Mouse (Mus musculus) spleen, postnatal 10 days (tissue): ENCODE results near the gene Rhoa.
"Not testable (repeated sequence)": the region's sequence is repeated elsewhere in the genome, so short reads cannot be mapped to it uniquely, and the experiment has no call there.

ENCODE experiments used
- DNase-seq, 2 experiments: peaks; one replicate each; pipeline ENCODE4 v3.0.0; 2021 to 2022; ENCODE audit warnings: low spot score in 2 of 2

Rhoa gene

GRCm38 (mm10) chr9:108287526-108288238, 18.2 kb upstream of the Rhoa start:
- DNase-seq, result not testable (repeated sequence)

- DNase-seq, result no peak
These were observed 16.6 kb upstream of the Rhoa start for GRCm38 (mm10) chr9:108289347-108289746.

GRCm38 (mm10) chr9:108290016-108290750, 15.7 kb upstream of the Rhoa start, which contains the start of gene Nicn1:
Nicn1 (plus strand) TSS chr9:108290429.
- peak; percentile 70 to 91 for DNase-seq

GRCm38 (mm10) chr9:108290773-108291172, 15.2 kb upstream of the Rhoa start:
- DNase-seq, result no peak

- DNase-seq, result no peak
These were observed 9.2 kb upstream of the Rhoa start, which contains the start of gene Amt for GRCm38 (mm10) chr9:108296453-108297355. Amt (plus strand) TSS chr9:108296853.

- no peak for DNase-seq
These were observed 4.1 kb upstream of the Rhoa start for GRCm38 (mm10) chr9:108301853-108302252.

GRCm38 (mm10) chr9:108304716-108305115, 1.2 kb upstream of the Rhoa start:
- no peak for DNase-seq

GRCm38 (mm10) chr9:108305170-108305569, 759 bp upstream of the Rhoa start:
- DNase-seq, result peak; percentile 41 to 42

- DNase-seq, result peak; percentile 89 to 91
These were observed 647 bp downstream of the Rhoa start for GRCm38 (mm10) chr9:108306571-108306980.

- no peak for DNase-seq
These were observed 1.3 kb downstream of the Rhoa start for GRCm38 (mm10) chr9:108307021-108307807.

- no peak for DNase-seq
These were observed 2.2 kb downstream of the Rhoa start for GRCm38 (mm10) chr9:108308141-108308540.

- DNase-seq, result peak in 1 of 2 experiments; percentile 45
These were observed 11.6 kb downstream of the Rhoa start for GRCm38 (mm10) chr9:108317572-108317971.

- no peak for DNase-seq
These were observed 12.5 kb downstream of the Rhoa start for GRCm38 (mm10) chr9:108318462-108318861.

- DNase-seq, result not testable (repeated sequence)
These were observed 16.1 kb downstream of the Rhoa start for GRCm38 (mm10) chr9:108322054-108322453.

GRCm38 (mm10) chr9:108324784-108325183, 18.9 kb downstream of the Rhoa start:
- DNase-seq, result no peak

GRCm38 (mm10) chr9:108325811-108326210, 19.9 kb downstream of the Rhoa start:
- no peak for DNase-seq

- DNase-seq, result peak in 1 of 2 experiments; percentile 48
These were observed 32.1 kb downstream of the Rhoa start for GRCm38 (mm10) chr9:108337848-108338550.

GRCm38 (mm10) chr9:108338551-108338885, 32.6 kb downstream of the Rhoa start:
- peak; percentile 45 to 47 for DNase-seq

GRCm38 (mm10) chr9:108338886-108339781, 33.2 kb downstream of the Rhoa start, which contains the start of gene Gpx1:
Gpx1 (plus strand) TSS chr9:108338903.
- DNase-seq, result peak; percentile 89 to 94
